Mouse (Mus musculus) liver, embryonic 16.5 days (tissue): ENCODE measurements at regions not wholly inside any gene's neighbourhood (a gene's known extent, or its start where the extent isn't known, plus 50 kb on each side); places are given as distances from the start of the nearest gene placed in this dataset.

Source experiments
- ATAC-seq: fragments of 200-750 bp; cut with Nextera tagmentation; 2 replicates; pipeline ENCODE4 v1.8.0; 2017; ENCODE audit warnings: low read depth, mild to moderate bottlenecking, moderate number of reproducible peaks, moderate library complexity
- H3K27ac ChIP-seq: fragments of 300-500 bp; sonication (generic); 2 replicates; pipeline ENCODE4 v1.5.1; 2014; ENCODE audit warnings: mild to moderate bottlenecking, low read length
- H3K27me3 ChIP-seq: fragments of 300-500 bp; sonication (generic); 2 replicates; pipeline ENCODE4 v1.6.1; 2014; ENCODE audit warnings: low read depth, low read length, mixed read lengths; ENCODE audit not compliant: control insufficient read depth, insufficient read depth
- H3K36me3 ChIP-seq: fragments of 300-500 bp; sonication (generic); 2 replicates; pipeline ENCODE4 v1.6.1; 2014; ENCODE audit warnings: mild to moderate bottlenecking; ENCODE audit not compliant: control insufficient read depth, insufficient read depth
- H3K4me1 ChIP-seq: fragments of 300-500 bp; sonication (generic); 2 replicates; pipeline ENCODE4 v1.6.1; 2014; ENCODE audit warnings: low read depth, low read length, mixed read lengths; ENCODE audit not compliant: control insufficient read depth
- H3K4me2 ChIP-seq: fragments of 300-500 bp; sonication (generic); 2 replicates; pipeline ENCODE4 v1.6.1; 2014; ENCODE audit warnings: low read depth, low read length, mixed read lengths
- H3K4me3 ChIP-seq: fragments of 300-500 bp; sonication (generic); 2 replicates; pipeline ENCODE4 v1.5.1; 2014; ENCODE audit warnings: low read depth, mild to moderate bottlenecking, low read length
- H3K9ac ChIP-seq: fragments of 300-500 bp; sonication (generic); 2 replicates; pipeline ENCODE4 v1.6.1; 2014; ENCODE audit warnings: low read depth, low read length
- H3K9me3 ChIP-seq: fragments of 300-500 bp; sonication (generic); replicated peaks from 2 replicates; pipeline ENCODE4 v1.6.1; 2016; ENCODE audit warnings: low read length; ENCODE audit not compliant: control insufficient read depth
- WGBS: fragments of 180-500 bp; shearing (Covaris S2); extraction: QIAGEN DNeasy Blood & Tissue Kit; methylation state at CpG from one replicate; pipeline ENCODE4 v1.1.7; 2014; ENCODE audit not compliant: insufficient replicate concordance; 5-methylcytosine and 5-hydroxymethylcytosine counted together

- Histone ChIP-seq H3K9ac (no peak overlapping the region), H3K4me3 (no peak overlapping the region), H3K27me3 (no peaks in the 10 kb centered on the region), H3K36me3 (no peaks in the 10 kb centered on the region), H3K4me1 (no peaks in the 10 kb centered on the region), H3K9me3 (no peaks in the 10 kb centered on the region), H3K4me2 (no peak overlapping the region), H3K27ac (no peak overlapping the region)
- ATAC-seq: no peak
- 63% methylated on average over 6 of the region's 6 CpGs for WGBS
Observed at GRCm38 (mm10) chr13:101849416-101849815, 81.4 kb upstream of the Pik3r1 start.

GRCm38 (mm10) chr13:101851329-101851728, 83.3 kb upstream of the Pik3r1 start:
- 24% methylated on average over 6 of the region's 6 CpGs for WGBS
- ATAC-seq: no peak

GRCm38 (mm10) chr13:101852960-101853359, 84.9 kb upstream of the Pik3r1 start:
- no peak overlapping the region for H3K4me2 ChIP-seq
- no peak for ATAC-seq
- 58% methylated on average over 5 of the region's 5 CpGs for WGBS
- no peak overlapping the region for H3K9ac ChIP-seq
- no peak overlapping the region for H3K27ac ChIP-seq
- no peaks in the 10 kb centered on the region for H3K36me3 ChIP-seq
- H3K9me3 ChIP-seq: no peaks in the 10 kb centered on the region
- no peak overlapping the region for H3K4me3 ChIP-seq
- no peaks in the 10 kb centered on the region for H3K4me1 ChIP-seq
- H3K27me3 ChIP-seq: no peaks in the 10 kb centered on the region

More at GRCm38 (mm10) chr13:101851329-101851728, 83.3 kb upstream of the Pik3r1 start:
- Histone ChIP-seq H3K9ac (no peak overlapping the region), H3K4me3 (no peak overlapping the region), H3K9me3 (no peaks in the 10 kb centered on the region), H3K27me3 (no peaks in the 10 kb centered on the region), H3K4me1 (no peaks in the 10 kb centered on the region), H3K36me3 (no peaks in the 10 kb centered on the region), H3K27ac (no peak overlapping the region), H3K4me2 (no peak overlapping the region)

- WGBS: 75% methylated on average over 9 of the region's 9 CpGs
Observed at GRCm38 (mm10) chr13:101855141-101855540, 87.1 kb upstream of the Pik3r1 start.

GRCm38 (mm10) chr13:101860704-101861103, 92.7 kb upstream of the Pik3r1 start:
- Histone ChIP-seq H3K27me3 (no peaks in the 10 kb centered on the region), H3K4me1 (peaks cover 12% of the 10 kb centered on the region), H3K27ac (no peak overlapping the region), H3K4me2 (no peak overlapping the region), H3K9me3 (no peaks in the 10 kb centered on the region), H3K9ac (no peak overlapping the region), H3K36me3 (no peaks in the 10 kb centered on the region), H3K4me3 (no peak overlapping the region)
- 66% methylated on average over 4 of the region's 4 CpGs for WGBS
- no peak for ATAC-seq

More at GRCm38 (mm10) chr13:101855141-101855540, 87.1 kb upstream of the Pik3r1 start:
- no peak overlapping the region for H3K27ac ChIP-seq
- H3K9me3 ChIP-seq: no peaks in the 10 kb centered on the region
- no peak for ATAC-seq
- no peak overlapping the region for H3K4me3 ChIP-seq
- H3K9ac ChIP-seq: no peak overlapping the region
- H3K36me3 ChIP-seq: no peaks in the 10 kb centered on the region
- H3K27me3 ChIP-seq: no peaks in the 10 kb centered on the region
- no peak overlapping the region for H3K4me2 ChIP-seq
- H3K4me1 ChIP-seq: no peaks in the 10 kb centered on the region

GRCm38 (mm10) chr13:101862011-101862410, 94.0 kb upstream of the Pik3r1 start:
- Histone ChIP-seq H3K4me1 (peaks cover 12% of the 10 kb centered on the region), H3K9ac (no peak overlapping the region), H3K27ac (peak overlapping the region; percentile 52), H3K36me3 (no peaks in the 10 kb centered on the region), H3K9me3 (no peaks in the 10 kb centered on the region), H3K4me2 (no peak overlapping the region; the same call in 1 of the 2 replicates), H3K27me3 (no peaks in the 10 kb centered on the region), H3K4me3 (no peak overlapping the region)
- WGBS: 73% methylated on average over 13 of the region's 13 CpGs
- ATAC-seq: peak; percentile 82

GRCm38 (mm10) chr13:101863015-101863414, 95.0 kb upstream of the Pik3r1 start:
- Histone ChIP-seq H3K9ac (no peak overlapping the region), H3K4me3 (no peak overlapping the region), H3K4me1 (peaks cover 12% of the 10 kb centered on the region), H3K36me3 (no peaks in the 10 kb centered on the region), H3K4me2 (no peak overlapping the region), H3K9me3 (no peaks in the 10 kb centered on the region), H3K27me3 (no peaks in the 10 kb centered on the region), H3K27ac (no peak overlapping the region)
- 64% methylated on average over 7 of the region's 7 CpGs for WGBS
- no peak for ATAC-seq

- H3K4me2 ChIP-seq: no peak overlapping the region
- no peak overlapping the region for H3K4me3 ChIP-seq
- H3K36me3 ChIP-seq: no peaks in the 10 kb centered on the region
- no peak overlapping the region for H3K27ac ChIP-seq
- H3K9ac ChIP-seq: no peak overlapping the region
- WGBS: 23% methylated on average over 2 of the region's 2 CpGs
- no peaks in the 10 kb centered on the region for H3K27me3 ChIP-seq
- H3K4me1 ChIP-seq: peaks cover 12% of the 10 kb centered on the region
- H3K9me3 ChIP-seq: no peaks in the 10 kb centered on the region
- peak; percentile 83 for ATAC-seq
Observed at GRCm38 (mm10) chr13:101863602-101864001, 95.6 kb upstream of the Pik3r1 start.

GRCm38 (mm10) chr13:101866843-101867242, 98.8 kb upstream of the Pik3r1 start:
- Histone ChIP-seq H3K9me3 (no peaks in the 10 kb centered on the region), H3K9ac (no peak overlapping the region), H3K4me2 (no peak overlapping the region), H3K4me1 (peaks cover 12% of the 10 kb centered on the region), H3K27me3 (no peaks in the 10 kb centered on the region), H3K36me3 (no peaks in the 10 kb centered on the region), H3K4me3 (no peak overlapping the region), H3K27ac (no peak overlapping the region)
- no peak for ATAC-seq
- 37% methylated on average over 4 of the region's 4 CpGs for WGBS
